Mouse (Mus musculus): ENCODE data around the gene H2-DMa. TPM values are rescaled to one million over a fixed set of nuclear protein-coding genes. Genes with fewer than 3 reads are reported as not detected.

H2-DMa gene
- total RNA-seq, 4 experiments from 2014 or later, result 2.2 to 3.9 (median 3.7) TPM

- no peak for DNase-seq (ENCODE audit: low spot score)
These were observed 36.2 kb downstream of the H2-DMa start for GRCm38 (mm10) chr17:34155534-34155933.

- no peak for DNase-seq (ENCODE audit: low spot score)
These were observed 45.0 kb downstream of the H2-DMa start for GRCm38 (mm10) chr17:34164202-34164895.

GRCm38 (mm10) chr17:34165033-34165730 lies 45.8 kb downstream of the H2-DMa start:
- DNase-seq (ENCODE audit: low spot score), result no peak

GRCm38 (mm10) chr17:34169279-34169678 lies 49.9 kb downstream of the H2-DMa start:
- DNase-seq (ENCODE audit: low spot score), result peak; percentile 49

GRCm38 (mm10) chr17:34170487-34170876 lies 51.1 kb downstream of the H2-DMa start:
- no peak for DNase-seq (ENCODE audit: low spot score)

GRCm38 (mm10) chr17:34170877-34171498 lies 51.6 kb downstream of the H2-DMa start:
- DNase-seq (ENCODE audit: low spot score), result peak; percentile 82

- DNase-seq (ENCODE audit: low spot score), result no peak
These were observed 53.2 kb downstream of the H2-DMa start for GRCm38 (mm10) chr17:34172528-34172927.

GRCm38 (mm10) chr17:34174075-34174474 lies 54.7 kb downstream of the H2-DMa start:
- no peak for DNase-seq (ENCODE audit: low spot score)

GRCm38 (mm10) chr17:34177179-34177578 lies 57.8 kb downstream of the H2-DMa start:
- no peak for DNase-seq (ENCODE audit: low spot score)

- no peak for DNase-seq (ENCODE audit: low spot score)
These were observed 59.7 kb downstream of the H2-DMa start for GRCm38 (mm10) chr17:34179019-34179418.

- no peak for DNase-seq (ENCODE audit: low spot score)
These were observed 60.8 kb downstream of the H2-DMa start for GRCm38 (mm10) chr17:34179913-34180859.

GRCm38 (mm10) chr17:34183564-34184219 lies 64.4 kb downstream of the H2-DMa start:
- DNase-seq (ENCODE audit: low spot score), result no peak

GRCm38 (mm10) chr17:34185526-34185925 lies 66.2 kb downstream of the H2-DMa start:
- DNase-seq (ENCODE audit: low spot score), result no peak

GRCm38 (mm10) chr17:34186885-34187260 lies 67.5 kb downstream of the H2-DMa start:
- DNase-seq (ENCODE audit: low spot score), result peak; percentile 57

- peak; percentile 98 for DNase-seq (ENCODE audit: low spot score)
These were observed 68.0 kb downstream of the H2-DMa start, which contains the start of the genes Tap1 and Psmb9 for GRCm38 (mm10) chr17:34187261-34187916. Gene Tap1, plus strand, starts transcription at chr17:34187553. Gene Psmb9, minus strand, starts transcription at chr17:34187764.

GRCm38 (mm10) chr17:34188010-34188409 lies 68.7 kb downstream of the H2-DMa start:
- peak; percentile 34 for DNase-seq (ENCODE audit: low spot score)
